Mouse (Mus musculus): ENCODE data around the gene Ccdc47.

DNA sequence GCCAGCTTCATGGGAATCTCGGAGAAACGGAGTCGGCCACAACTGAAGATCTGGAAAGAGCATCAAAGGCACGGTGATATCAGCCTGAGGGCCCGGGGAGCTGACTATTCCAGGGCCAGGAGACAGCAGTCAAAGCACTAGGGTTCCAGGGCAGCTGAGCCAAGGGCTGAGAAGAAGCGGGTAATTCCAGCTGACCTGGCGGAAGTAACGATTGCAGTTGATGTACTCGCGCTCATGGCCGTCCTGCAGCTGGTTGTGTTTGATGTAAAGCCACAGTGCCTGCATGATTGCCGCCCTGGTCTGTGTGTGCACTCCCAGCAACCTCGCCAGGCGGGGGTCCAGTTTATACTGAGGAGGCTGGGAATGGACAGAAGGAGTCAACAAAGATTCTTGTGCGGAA, 48.8 kb upstream of the Ccdc47 start:
- no peak for TF ChIP-seq CTCF (IDR thresholded peaks at IDR 0.05; ENCODE audit: extremely low read depth, insufficient read length, insufficient replicate concordance, low read depth, low read length)
- no peak for TF ChIP-seq POLR2A (IDR thresholded peaks at IDR 0.05; ENCODE audit: low read depth, low read length)
